Mouse (Mus musculus): ENCODE results near the gene Fam181a. TPM values are rescaled to one million over a fixed set of nuclear protein-coding genes. Genes with fewer than 3 reads are reported as not detected.

The Fam181a gene
- polyA plus RNA-seq, 1 experiment from 2014 or later = 57.7 TPM

- Histone ChIP-seq H3K9ac (ENCODE audit: low read length) (no peak overlapping the region), H3K36me3 (ENCODE audit: control insufficient read depth, insufficient read depth, low read length) (no peaks in the 10 kb centered on the region), H3K27ac (ENCODE audit: low read depth, low read length) (no peak overlapping the region), H3K4me3 (ENCODE audit: low read depth, low read length) (no peak overlapping the region), H3K27me3 (ENCODE audit: control insufficient read depth, insufficient read depth, low read length) (no peaks in the 10 kb centered on the region), H3K4me2 (no peak overlapping the region), H3K4me1 (ENCODE audit: control insufficient read depth, insufficient read depth, low read length) (no peaks in the 10 kb centered on the region), H3K9me3 (ENCODE audit: control insufficient read depth, low read length) (no peaks in the 10 kb centered on the region)
- WGBS = 78% methylated on average over 8 of the region's 8 CpGs
- no peak for DNase-seq (ENCODE audit: low spot score, missing footprints)
- ATAC-seq (ENCODE audit: low FRiP score) = no peak
Measured at GRCm38 (mm10) chr12:103343456-103343855, 32.7 kb downstream of the Fam181a start.

GRCm38 (mm10) chr12:103344934-103345333 is 34.2 kb downstream of the Fam181a start:
- Histone ChIP-seq H3K36me3 (ENCODE audit: control insufficient read depth, insufficient read depth, low read length) (no peaks in the 10 kb centered on the region), H3K4me2 (no peak overlapping the region), H3K9ac (ENCODE audit: low read length) (no peak overlapping the region), H3K27me3 (ENCODE audit: control insufficient read depth, insufficient read depth, low read length) (no peaks in the 10 kb centered on the region), H3K27ac (ENCODE audit: low read depth, low read length) (no peak overlapping the region), H3K9me3 (ENCODE audit: control insufficient read depth, low read length) (no peaks in the 10 kb centered on the region), H3K4me1 (ENCODE audit: control insufficient read depth, insufficient read depth, low read length) (no peaks in the 10 kb centered on the region), H3K4me3 (ENCODE audit: low read depth, low read length) (no peak overlapping the region)
- no peak for DNase-seq (ENCODE audit: low spot score, missing footprints)
- WGBS = 85% methylated on average over 7 of the region's 7 CpGs
- ATAC-seq (ENCODE audit: low FRiP score) = no peak

DNA sequence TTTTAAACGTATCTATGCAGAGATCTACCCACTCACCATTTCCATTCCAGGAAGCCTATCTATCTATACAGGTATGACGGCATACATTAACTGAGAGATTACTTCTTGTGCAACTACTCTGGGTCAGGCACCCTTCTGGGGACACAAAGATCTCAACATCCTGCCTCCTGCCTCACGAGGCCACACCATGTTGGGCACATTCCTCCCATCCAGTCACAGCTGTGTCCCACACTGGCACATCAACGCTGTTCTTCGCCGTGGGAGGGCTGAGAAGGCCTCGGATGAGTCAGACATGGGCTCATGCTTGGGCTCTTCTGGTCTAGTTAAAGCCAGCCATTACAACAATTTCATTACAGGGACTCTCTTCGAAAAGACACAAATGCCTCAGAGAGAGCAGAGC is 36.2 kb downstream of the Fam181a start:
- 87% methylated on average over 8 of the region's 8 CpGs for WGBS
- no peaks in the 10 kb centered on the region for H3K4me1 ChIP-seq (ENCODE audit: control insufficient read depth, insufficient read depth, low read length)
- H3K4me3 ChIP-seq (ENCODE audit: low read depth, low read length) = no peak overlapping the region
- H3K9ac ChIP-seq (ENCODE audit: low read length) = no peak overlapping the region
- H3K36me3 ChIP-seq (ENCODE audit: control insufficient read depth, insufficient read depth, low read length) = no peaks in the 10 kb centered on the region
- DNase-seq (ENCODE audit: low spot score, missing footprints) (no peak), ATAC-seq (ENCODE audit: low FRiP score) (no peak)
- no peak overlapping the region for H3K4me2 ChIP-seq
- H3K27ac ChIP-seq (ENCODE audit: low read depth, low read length) = no peak overlapping the region
- no peaks in the 10 kb centered on the region for H3K27me3 ChIP-seq (ENCODE audit: control insufficient read depth, insufficient read depth, low read length)
- H3K9me3 ChIP-seq (ENCODE audit: control insufficient read depth, low read length) = no peaks in the 10 kb centered on the region

DNA sequence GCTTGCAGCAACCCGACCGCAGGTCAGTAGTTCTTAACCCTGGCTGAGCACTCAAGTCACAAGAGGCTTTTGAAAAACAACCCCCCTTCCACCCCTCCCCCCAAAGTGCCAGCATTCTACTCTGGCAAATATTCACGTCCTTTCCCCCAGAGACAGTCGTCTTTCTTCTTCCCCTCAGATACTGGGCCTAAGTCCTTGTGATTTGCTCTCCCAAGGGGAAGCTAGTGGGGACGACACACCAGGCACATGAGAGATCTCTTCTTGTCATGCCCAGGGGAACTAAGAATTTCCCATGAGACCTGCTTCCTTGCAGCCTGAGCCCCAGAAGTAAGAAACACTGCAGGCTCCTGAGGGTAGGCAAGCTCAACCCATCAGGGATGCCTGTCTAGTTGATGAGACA is 36.6 kb downstream of the Fam181a start:
- Histone ChIP-seq H3K4me3 (ENCODE audit: low read depth, low read length) (no peak overlapping the region), H3K4me2 (no peak overlapping the region), H3K27ac (ENCODE audit: low read depth, low read length) (no peak overlapping the region), H3K4me1 (ENCODE audit: control insufficient read depth, insufficient read depth, low read length) (no peaks in the 10 kb centered on the region), H3K9me3 (ENCODE audit: control insufficient read depth, low read length) (no peaks in the 10 kb centered on the region), H3K36me3 (ENCODE audit: control insufficient read depth, insufficient read depth, low read length) (no peaks in the 10 kb centered on the region), H3K27me3 (ENCODE audit: control insufficient read depth, insufficient read depth, low read length) (no peaks in the 10 kb centered on the region), H3K9ac (ENCODE audit: low read length) (no peak overlapping the region)
- ATAC-seq (ENCODE audit: low FRiP score) (no peak), DNase-seq (ENCODE audit: low spot score, missing footprints) (no peak)
- WGBS = 59% methylated on average over 5 of the region's 5 CpGs

DNA sequence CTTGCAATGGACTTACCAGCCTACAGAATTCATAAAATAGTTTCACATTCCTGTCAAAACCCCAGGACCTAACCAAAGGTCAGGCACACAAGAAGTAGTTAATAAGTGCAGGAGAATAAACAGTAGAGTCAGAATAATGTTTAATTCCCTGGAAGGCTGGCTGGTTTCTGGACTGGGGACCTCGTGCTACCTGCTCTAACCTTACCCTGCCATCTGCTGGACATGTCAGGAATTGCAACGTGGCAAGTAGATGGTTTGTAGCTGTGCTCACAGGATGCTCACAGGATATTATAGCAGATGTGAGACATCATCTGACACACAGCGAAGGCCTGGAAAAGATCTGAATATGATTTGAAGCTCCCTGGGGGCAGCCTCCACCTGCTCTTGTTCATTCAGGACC is 37.7 kb downstream of the Fam181a start:
- no peak overlapping the region for H3K27ac ChIP-seq (ENCODE audit: low read depth, low read length)
- peak; percentile 49; the same call in 1 of the 2 replicates for ATAC-seq (ENCODE audit: low FRiP score)
- no peaks in the 10 kb centered on the region for H3K4me1 ChIP-seq (ENCODE audit: control insufficient read depth, insufficient read depth, low read length)
- H3K27me3 ChIP-seq (ENCODE audit: control insufficient read depth, insufficient read depth, low read length) = no peaks in the 10 kb centered on the region
- no peak overlapping the region for H3K4me2 ChIP-seq
- peak; percentile 98 for DNase-seq (ENCODE audit: low spot score, missing footprints)
- H3K9me3 ChIP-seq (ENCODE audit: control insufficient read depth, low read length) = no peaks in the 10 kb centered on the region
- no peak overlapping the region for H3K9ac ChIP-seq (ENCODE audit: low read length)
- 8% methylated on average over 3 of the region's 3 CpGs for WGBS
- H3K4me3 ChIP-seq (ENCODE audit: low read depth, low read length) = no peak overlapping the region
- H3K36me3 ChIP-seq (ENCODE audit: control insufficient read depth, insufficient read depth, low read length) = no peaks in the 10 kb centered on the region

DNA sequence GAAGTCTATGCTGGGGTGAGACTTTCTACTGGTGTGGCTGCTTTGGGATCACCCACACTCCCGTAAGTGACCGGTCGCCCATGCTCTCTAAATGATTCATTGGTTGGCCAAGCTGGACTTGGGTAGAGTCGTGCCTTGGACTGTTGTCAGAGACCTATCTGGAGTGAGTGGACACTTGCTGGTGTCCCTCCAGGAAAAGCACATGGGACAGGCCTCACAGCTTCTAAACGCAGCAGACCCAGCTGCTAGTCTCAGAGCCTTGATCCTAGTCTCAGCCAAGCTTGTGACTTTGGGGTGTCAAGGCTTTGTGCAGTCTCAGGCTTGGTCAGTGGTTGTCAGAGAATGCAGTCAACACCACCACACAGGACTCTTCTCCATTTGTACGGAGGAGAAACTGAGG is 42.0 kb downstream of the Fam181a start:
- ATAC-seq (ENCODE audit: low FRiP score) (no peak), DNase-seq (ENCODE audit: low spot score, missing footprints) (no peak)
- no peaks in the 10 kb centered on the region for H3K27me3 ChIP-seq (ENCODE audit: control insufficient read depth, insufficient read depth, low read length)
- no peak overlapping the region for H3K4me3 ChIP-seq (ENCODE audit: low read depth, low read length)
- no peaks in the 10 kb centered on the region for H3K36me3 ChIP-seq (ENCODE audit: control insufficient read depth, insufficient read depth, low read length)
- 88% methylated on average over 6 of the region's 6 CpGs for WGBS
- H3K4me1 ChIP-seq (ENCODE audit: control insufficient read depth, insufficient read depth, low read length) = no peaks in the 10 kb centered on the region
- H3K4me2 ChIP-seq = no peak overlapping the region
- no peak overlapping the region for H3K9ac ChIP-seq (ENCODE audit: low read length)
- no peaks in the 10 kb centered on the region for H3K9me3 ChIP-seq (ENCODE audit: control insufficient read depth, low read length)
- no peak overlapping the region for H3K27ac ChIP-seq (ENCODE audit: low read depth, low read length)

- no peak overlapping the region for H3K4me2 ChIP-seq
- no peaks in the 10 kb centered on the region for H3K4me1 ChIP-seq (ENCODE audit: control insufficient read depth, insufficient read depth, low read length)
- DNase-seq (ENCODE audit: low spot score, missing footprints) = peak; percentile 85
- no peaks in the 10 kb centered on the region for H3K36me3 ChIP-seq (ENCODE audit: control insufficient read depth, insufficient read depth, low read length)
- 23% methylated on average over 5 of the region's 5 CpGs for WGBS
- H3K27ac ChIP-seq (ENCODE audit: low read depth, low read length) = no peak overlapping the region
- no peak overlapping the region for H3K9ac ChIP-seq (ENCODE audit: low read length)
- no peak overlapping the region for H3K4me3 ChIP-seq (ENCODE audit: low read depth, low read length)
- H3K9me3 ChIP-seq (ENCODE audit: control insufficient read depth, low read length) = no peaks in the 10 kb centered on the region
- no peaks in the 10 kb centered on the region for H3K27me3 ChIP-seq (ENCODE audit: control insufficient read depth, insufficient read depth, low read length)
- peak; percentile 68 for ATAC-seq (ENCODE audit: low FRiP score)
Measured at GRCm38 (mm10) chr12:103353538-103353937, 42.8 kb downstream of the Fam181a start.

DNA sequence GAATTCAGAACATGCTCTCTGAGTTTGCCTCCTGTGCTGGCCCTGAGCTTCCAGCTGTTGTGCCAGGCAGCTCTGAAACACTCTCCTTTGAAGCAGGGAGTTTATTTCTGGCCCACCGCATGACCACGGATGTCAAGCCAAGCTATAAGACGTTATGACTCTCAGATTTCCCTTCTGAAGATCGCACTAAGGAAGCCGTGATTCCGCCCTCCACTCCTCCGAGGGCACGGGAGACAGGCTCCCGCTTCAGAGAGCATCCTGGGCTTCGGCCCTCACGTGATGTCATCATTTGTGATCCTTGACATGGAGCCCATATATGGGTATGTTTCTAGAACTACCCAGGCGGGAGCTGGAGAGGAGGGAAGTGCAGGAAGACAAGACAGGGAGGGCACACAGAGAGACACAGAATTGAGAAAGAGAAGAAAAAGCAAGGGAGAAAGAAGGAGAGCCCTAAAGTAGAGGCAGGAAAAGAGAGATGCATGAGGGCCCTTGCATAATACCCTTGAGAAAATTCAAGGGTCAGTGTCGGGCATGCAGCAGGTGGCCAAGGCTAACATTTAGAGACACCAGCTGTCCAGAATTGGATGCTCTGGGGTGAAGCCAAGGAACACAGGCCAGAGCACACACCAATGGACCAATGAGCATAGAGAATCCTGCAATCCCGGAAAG is 45.1 kb downstream of the Fam181a start, which contains the start of gene Asb2:
Gene Asb2 (minus strand): TSS at position 256 of the 669 bp plus-strand sequence.
- Histone ChIP-seq H3K4me3 (ENCODE audit: low read depth, low read length) (no peak within 1 kb of the TSS), H3K27me3 (ENCODE audit: control insufficient read depth, insufficient read depth, low read length) (no peaks in the 10 kb centered on the region), H3K9ac (ENCODE audit: low read length) (no peak within 1 kb of the TSS), H3K4me2 (no peak within 1 kb of the TSS), H3K36me3 (ENCODE audit: control insufficient read depth, insufficient read depth, low read length) (no peaks in the 10 kb centered on the region), H3K9me3 (ENCODE audit: control insufficient read depth, low read length) (no peaks in the 10 kb centered on the region), H3K27ac (ENCODE audit: low read depth, low read length) (no peak within 1 kb of the TSS), H3K4me1 (ENCODE audit: control insufficient read depth, insufficient read depth, low read length) (no peaks in the 10 kb centered on the region)
- DNase-seq (ENCODE audit: low spot score, missing footprints) = peak; percentile 53
- 74% methylated on average over 14 of the region's 14 CpGs for WGBS
- no peak for ATAC-seq (ENCODE audit: low FRiP score)

DNA sequence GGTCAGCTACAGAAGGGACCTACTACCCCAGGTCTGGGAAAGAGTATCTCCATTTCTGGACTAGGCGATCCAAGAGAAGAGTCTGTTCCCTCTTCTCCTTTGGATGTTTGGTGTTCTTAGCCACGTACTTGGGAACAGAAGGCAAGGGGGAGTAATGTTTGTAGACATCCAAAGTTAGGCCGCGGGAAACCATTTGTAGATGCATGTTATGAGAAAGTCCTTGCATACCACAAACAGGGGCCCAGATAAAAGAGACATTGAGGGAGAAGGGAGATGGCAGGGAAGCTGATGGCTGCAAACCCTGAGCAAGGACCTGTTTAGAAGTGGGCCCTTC is 45.6 kb downstream of the Fam181a start:
- no peaks in the 10 kb centered on the region for H3K9me3 ChIP-seq (ENCODE audit: control insufficient read depth, low read length)
- ATAC-seq (ENCODE audit: low FRiP score) = no peak
- H3K4me1 ChIP-seq (ENCODE audit: control insufficient read depth, insufficient read depth, low read length) = no peaks in the 10 kb centered on the region
- H3K4me3 ChIP-seq (ENCODE audit: low read depth, low read length) = no peak overlapping the region
- no peaks in the 10 kb centered on the region for H3K36me3 ChIP-seq (ENCODE audit: control insufficient read depth, insufficient read depth, low read length)
- no peak overlapping the region for H3K9ac ChIP-seq (ENCODE audit: low read length)
- no peaks in the 10 kb centered on the region for H3K27me3 ChIP-seq (ENCODE audit: control insufficient read depth, insufficient read depth, low read length)
- H3K27ac ChIP-seq (ENCODE audit: low read depth, low read length) = no peak overlapping the region
- 92% methylated on average over 4 of the region's 4 CpGs for WGBS
- peak; percentile 56 for DNase-seq (ENCODE audit: low spot score, missing footprints)
- no peak overlapping the region for H3K4me2 ChIP-seq
